Mouse (Mus musculus) adrenal gland (tissue): ENCODE measurements around the gene Gm29666.
"Not testable (repeated sequence)": the region's sequence is repeated elsewhere in the genome, so short reads cannot be mapped to it uniquely, and the experiment has no call there.

Experiments used
- intact Hi-C: fragments of 180-260 bp; cut with DNase I; formaldehyde crosslinking; loops from one replicate; pipeline ENCODE4 v1.15.1; 2025
- microRNA-seq, 2 experiments: library from miRNA; unstranded; fragments of <30 nt; microRNA quantifications; one replicate each; pipeline ENCODE4; 2019

The Gm29666 gene

DNA sequence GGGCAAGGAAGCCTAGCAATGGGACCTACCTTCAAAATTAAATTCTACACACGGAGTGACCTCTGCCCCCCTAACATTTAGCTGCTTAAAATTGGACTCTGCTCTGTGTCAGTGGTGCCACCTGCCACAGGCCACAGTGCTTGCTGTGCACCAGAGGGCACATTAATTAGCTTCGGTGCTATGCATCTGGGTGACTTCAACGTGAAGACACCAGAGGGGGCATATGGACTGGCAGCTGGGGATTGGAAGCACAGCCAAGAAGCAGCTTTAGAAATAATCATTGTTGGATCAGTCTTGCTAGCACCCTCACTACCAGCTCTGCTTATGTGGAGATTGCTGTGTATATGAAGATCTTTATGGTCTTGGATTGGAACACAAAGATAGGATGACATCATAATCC, 6.6 kb downstream of the Gm29666 start:
- intact Hi-C loops, result no loop called here

GRCm38 (mm10) chr15:84903843-84904385, 15.9 kb downstream of the Gm29666 start:
- intact Hi-C loops, result no loop called here

- intact Hi-C loops, result no loop called here
These were observed 21.8 kb downstream of the Gm29666 start for GRCm38 (mm10) chr15:84898077-84898476.

GRCm38 (mm10) chr15:84896664-84897063, 23.2 kb downstream of the Gm29666 start:
- intact Hi-C loops, result no loop called here

DNA sequence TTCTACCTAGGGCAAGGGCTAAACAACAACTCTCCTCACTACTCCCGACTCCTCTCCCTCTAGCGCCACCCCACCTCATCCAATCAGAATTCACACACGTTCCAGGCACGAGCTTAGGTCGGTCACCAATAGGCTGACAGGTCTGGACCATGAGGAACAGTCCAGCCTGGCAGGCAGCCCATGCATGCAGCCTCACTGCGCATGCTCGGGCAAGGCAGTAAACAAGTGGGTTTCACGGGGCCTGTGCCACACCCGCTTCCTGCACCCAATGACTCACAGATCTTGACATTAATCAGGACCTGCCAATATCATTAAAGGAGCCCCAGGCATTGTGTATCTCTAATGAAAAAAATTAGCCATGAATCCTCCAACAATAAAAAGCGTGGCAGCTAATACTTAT, 23.6 kb downstream of the Gm29666 start:
- intact Hi-C loops, result not testable (repeated sequence)

DNA sequence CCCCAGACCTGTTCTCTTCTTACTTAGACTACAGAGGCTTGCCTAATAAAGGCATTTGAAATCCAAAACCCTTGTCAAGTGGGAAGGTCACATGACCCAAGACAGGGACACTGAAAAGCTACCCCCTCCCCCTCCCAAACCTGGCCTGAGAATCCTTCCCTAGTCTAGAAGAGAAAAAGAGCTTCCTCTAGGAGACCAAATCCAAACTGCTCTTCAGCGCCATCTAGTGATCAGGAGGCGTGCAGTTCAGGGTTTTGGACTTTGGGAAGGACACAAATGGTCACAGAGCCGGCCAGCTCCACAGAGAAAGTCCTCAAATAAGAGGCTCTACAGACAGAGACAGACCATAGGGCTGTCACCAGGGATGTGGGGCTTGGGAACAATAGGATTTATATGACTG, 28.2 kb downstream of the Gm29666 start:
- intact Hi-C loops, result loop anchor here (2.0 to 5.0 kb wide), 2 partner anchors 87 to 134 kb away; no protein-coding TSS in a partner anchor

DNA sequence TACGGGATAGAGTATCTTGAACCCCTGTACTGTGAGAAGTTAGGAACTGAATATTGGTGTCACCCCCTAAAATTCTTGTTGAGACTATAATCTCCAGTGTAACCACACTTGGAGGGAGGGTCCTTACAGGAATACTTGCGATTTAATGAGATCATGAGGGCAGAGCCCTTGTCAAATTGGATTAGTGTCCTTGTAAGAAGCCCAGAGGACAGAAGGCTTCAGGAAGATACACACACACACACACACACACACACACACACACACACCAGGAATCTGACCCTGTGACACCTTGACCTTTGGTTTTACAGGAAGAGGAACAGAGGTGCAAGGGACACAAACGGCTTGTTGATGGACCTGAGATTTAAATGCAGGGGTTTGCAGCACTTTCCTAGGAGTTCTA, 28.6 kb downstream of the Gm29666 start:
- intact Hi-C loops, result loop anchor here (5.0 kb wide), 1 partner anchor 134 kb away; no protein-coding TSS in a partner anchor

DNA sequence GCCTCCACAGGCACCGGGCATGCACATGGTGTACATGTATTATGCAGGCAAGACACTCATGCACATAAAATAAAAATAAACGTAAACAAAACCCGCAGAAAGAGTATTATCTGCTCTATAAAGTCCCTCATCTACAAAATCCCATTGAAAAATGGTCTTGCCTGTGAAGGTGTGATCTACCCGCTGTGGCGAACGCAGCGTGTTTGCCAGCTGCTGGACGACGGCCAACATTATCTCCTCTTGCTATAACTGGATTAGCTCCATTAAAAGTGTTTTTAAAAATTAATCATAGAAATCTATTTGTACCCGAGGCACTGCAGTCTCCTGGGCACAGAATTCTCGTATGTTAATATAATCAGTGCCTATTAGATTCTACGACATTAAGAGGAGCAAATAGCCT, 31.8 kb downstream of the Gm29666 start:
- intact Hi-C loops, result no loop called here

GRCm38 (mm10) chr15:84877029-84877815, 42.6 kb downstream of the Gm29666 start:
- intact Hi-C loops, result no loop called here

DNA sequence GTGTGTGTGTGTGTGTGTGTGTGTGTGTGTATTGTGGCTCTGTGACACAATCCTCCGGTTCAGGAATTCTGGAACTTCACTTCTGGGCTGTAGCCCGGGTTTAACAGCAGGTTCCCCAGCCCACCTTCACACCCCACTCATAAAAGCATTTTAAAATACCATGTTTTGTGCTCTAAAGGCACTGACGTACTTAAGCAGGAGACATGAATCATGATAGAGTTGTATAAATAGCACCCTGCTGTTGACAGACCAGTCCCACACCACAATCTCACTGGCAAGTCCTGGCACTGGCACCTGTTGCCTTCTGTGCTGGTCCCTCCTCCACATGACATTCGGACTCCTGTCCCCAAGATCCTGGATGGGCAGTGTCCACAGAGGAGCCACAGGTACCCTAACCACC, 46.0 kb downstream of the Gm29666 start:
- intact Hi-C loops, result no loop called here

DNA sequence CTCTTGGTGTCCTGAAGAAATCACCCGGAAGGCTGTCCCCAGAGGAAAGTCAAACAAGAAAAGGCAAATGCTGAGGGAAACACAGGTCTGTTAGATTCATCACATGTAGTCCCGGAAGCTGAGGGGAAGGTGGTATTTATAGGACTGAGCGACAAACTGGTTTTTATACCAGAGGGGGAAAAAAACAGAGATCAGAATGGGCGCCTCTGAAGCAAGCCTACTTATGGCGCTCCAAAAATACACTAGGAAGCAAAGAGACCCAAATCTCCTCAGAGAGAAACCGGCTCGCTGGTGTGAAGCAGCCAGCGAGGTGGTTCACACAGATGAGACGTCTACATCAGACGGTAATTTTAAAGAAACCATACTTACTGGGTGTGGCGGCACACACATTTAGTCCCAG, 46.8 kb downstream of the Gm29666 start:
- intact Hi-C loops, result no loop called here

- intact Hi-C loops, result no loop called here
These were observed 48.0 kb downstream of the Gm29666 start for GRCm38 (mm10) chr15:84871802-84872201.

GRCm38 (mm10) chr15:84861911-84862310, 57.9 kb downstream of the Gm29666 start:
- intact Hi-C loops, result no loop called here

Small RNA genes lying within 50 kb of the gene (microRNA-seq; reads per million reads assigned to microRNA genes)
- gene Mir1249, result 46.5 to 92.1 reads per million in 2 experiments
